15 mouse cellular contexts compared by ENCODE assay signal in the genomic region with DNA sequence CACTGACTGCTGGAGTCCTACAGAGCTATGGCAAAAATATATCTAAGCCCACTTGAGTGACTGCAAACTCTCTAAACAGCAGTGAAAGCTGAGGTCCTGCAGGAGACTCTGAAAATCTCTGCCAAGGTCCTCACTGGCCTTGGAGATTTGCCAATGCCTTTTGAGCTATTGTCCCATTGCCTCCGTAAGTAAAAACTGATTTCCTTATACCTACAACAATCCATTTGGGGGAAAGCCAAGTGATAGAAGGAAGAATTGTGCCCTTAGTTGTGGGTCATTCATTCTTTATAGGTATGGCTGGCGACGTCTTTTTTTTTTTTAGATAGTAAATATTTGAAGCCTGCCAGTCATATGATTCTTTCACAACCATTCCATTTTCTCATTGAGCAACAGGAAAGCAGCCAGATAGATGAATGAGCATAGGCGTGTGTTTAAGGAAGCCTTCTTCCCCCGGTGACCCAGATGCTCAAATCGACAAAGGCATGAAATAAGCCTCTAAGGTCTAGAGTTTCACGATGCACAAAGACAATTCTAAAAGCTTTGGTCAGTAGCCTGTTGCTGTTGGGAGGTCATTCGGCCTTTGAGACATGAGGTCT. TPM values are rescaled to one million over a fixed set of nuclear protein-coding genes. Genes with fewer than 3 reads are reported as not detected.
DNase-seq lines count a peak whose midpoint lies in the region; ATAC-seq lines count a peak whose summit lies in the region.
"Had no signal": no experiment of that assay in that cellular context is flagged by ENCODE, and none has a peak within 500 bp of the region (broad histone marks: within the 10 kb centered on the region; RNA-seq: fewer than 3 reads in every experiment).

No protein-coding gene starts in this region.

- peak; percentile 22 for DNase-seq in adrenal gland, postnatal 14 days
- no peak for DNase-seq in adrenal gland, adult 8-10 months
- DNase-seq in kidney, postnatal 14 days, result peak; percentile 25
- no peak for DNase-seq in kidney, postnatal 4 days
- peak; percentile 45 for DNase-seq in 416B (ENCODE audit: low read depth)
- no peak for DNase-seq in left cerebral cortex, postnatal 14 days (ENCODE audit: low spot score in 2 of 2)
- DNase-seq in ovary, postnatal 36 days (ENCODE audit: low spot score), result no peak
- DNase-seq: gastrocnemius, postnatal 14 days; heart, postnatal 4 days; left cerebral cortex, postnatal 4 days; retina, postnatal 1 day; thymus, postnatal 14 days had no signal

- peak; percentile 46; the same call in 1 of the 2 replicates for ATAC-seq in megakaryocyte, adult 5-6 weeks (ENCODE audit: poor library complexity, severe bottlenecking)
- ATAC-seq: hindbrain, postnatal 0 days; Patski had no signal

- intact Hi-C loops in left cerebral cortex, postnatal 14 days (cut with DNase I), result no loop called here

RNA-seq across cellular contexts. Expression of a gene that starts 35.4 kb away (rescaled TPM):
- 39.5 and 45.1 TPM in 2 replicates for total RNA-seq in adrenal gland, postnatal 14 days (2021)
- 10 to 100 TPM; 34.1 to 53.4 (median 41.2) TPM for total RNA-seq in adrenal gland, adult 8-10 months (2022)
- 21.9 and 25.7 TPM in 2 replicates for total RNA-seq in megakaryocyte, adult 5-6 weeks (2015)
- total RNA-seq in megakaryocyte, adult 5-6 weeks (2017), result 24.7 and 28.5 TPM in 2 replicates
- total RNA-seq in left cerebral cortex, postnatal 14 days (2021), result 10 to 100 TPM; 35.1 to 36.3 TPM

Comparison
In these comparisons a context has a peak if more than half of its experiments do, and no peak if none do; other contexts are left out.
1. DNase-seq: peak in adrenal gland, postnatal 14 days (single experiment), kidney, postnatal 14 days (single experiment) and 416B (single experiment); none in adrenal gland, adult 8-10 months (single experiment), kidney, postnatal 4 days (0 of 2), left cerebral cortex, postnatal 14 days (0 of 2) and ovary, postnatal 36 days (single experiment).